Mouse (Mus musculus) heart, adult 2 months (tissue): ENCODE measurements at regions not wholly inside any gene's neighbourhood (a gene's known extent, or its start where the extent isn't known, plus 50 kb on each side); places are given as distances from the start of the nearest gene placed in this dataset.

Source experiments
- DNase-seq, 2 experiments: peaks; one replicate each; pipeline ENCODE4 v3.0.0; 2021
- H3K27ac ChIP-seq: fragments of 200-600 bp; 2 replicates; pipeline ENCODE4 v1.8.1; 2022
- H3K27me3 ChIP-seq: fragments of 200-500 bp; 2 replicates; pipeline ENCODE4 v1.6.1; 2012; ENCODE audit warnings: mild to moderate bottlenecking, low read length, inconsistent platforms, mixed read lengths; ENCODE audit not compliant: control insufficient read depth, insufficient read depth
- H3K36me3 ChIP-seq: fragments of 200-500 bp; 2 replicates; pipeline ENCODE4 v1.6.1; 2012; ENCODE audit warnings: low read length, inconsistent platforms; ENCODE audit not compliant: control insufficient read depth, insufficient read depth
- H3K4me1 ChIP-seq: fragments of 200-500 bp; 2 replicates; pipeline ENCODE4 v1.6.1; 2011; ENCODE audit warnings: low read length; ENCODE audit not compliant: control insufficient read depth, insufficient read depth
- H3K4me3 ChIP-seq: fragments of 200-600 bp; 2 replicates; pipeline ENCODE4 v1.8.1; 2022
- H3K79me2 ChIP-seq: fragments of 200-500 bp; replicated peaks from 2 replicates; pipeline ENCODE4 v1.6.1; 2012; ENCODE audit warnings: mild to moderate bottlenecking, inconsistent platforms, low read length, moderate library complexity, mixed read lengths; ENCODE audit not compliant: control insufficient read depth, insufficient read depth
- H3K9ac ChIP-seq: fragments of 200-500 bp; 2 replicates; pipeline ENCODE4 v1.6.1; 2012; ENCODE audit warnings: low read depth, mild to moderate bottlenecking, control low read depth, inconsistent platforms, low read length, mixed read lengths
- CTCF ChIP-seq: fragments of 200-600 bp; IDR thresholded peaks from 2 replicates; pipeline ENCODE4 v1.8.1; 2022; ENCODE audit warnings: antibody characterized with exemption, mild to moderate bottlenecking, moderate library complexity
- EP300 ChIP-seq: fragments of 200-500 bp; IDR thresholded peaks from 2 replicates; pipeline ENCODE4 v1.6.1; 2011; ENCODE audit warnings: low read depth, low read length, control low read depth; ENCODE audit not compliant: insufficient read depth
- POLR2A ChIP-seq: fragments of 200-500 bp; IDR thresholded peaks from 2 replicates; pipeline ENCODE4 v1.6.1; 2011; ENCODE audit warnings: mild to moderate bottlenecking, low read depth, low read length, control low read depth; ENCODE audit not compliant: insufficient read depth
- WGBS: fragments of 180-500 bp; shearing (Covaris S2); methylation state at CpG from one replicate; pipeline ENCODE4 v1.1.7; 2018; 5-methylcytosine and 5-hydroxymethylcytosine counted together
- intact Hi-C: fragments of 180-260 bp; cut with DNase I; formaldehyde crosslinking; loops from one replicate; pipeline ENCODE4 v1.15.1; 2025

DNA sequence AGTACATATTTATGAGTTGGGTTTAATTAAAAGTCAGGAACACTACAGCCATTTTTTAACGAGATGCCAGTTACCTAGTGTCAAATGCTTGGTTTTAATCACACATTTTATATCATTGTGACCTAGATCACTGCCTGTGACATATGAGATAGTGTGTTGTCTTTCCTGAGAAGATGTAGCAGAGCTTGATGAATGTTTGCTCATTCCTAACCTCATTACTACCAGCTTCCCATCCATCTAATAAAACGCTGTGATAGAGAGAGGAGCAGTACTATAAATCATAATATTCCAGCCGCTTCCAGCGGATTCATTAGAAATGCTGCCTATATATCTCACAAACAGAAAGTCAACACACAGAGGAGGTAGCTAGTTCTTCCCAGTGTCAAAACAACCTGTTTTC is 163.6 kb downstream of the Aldoart1 start:
- no peaks in the 10 kb centered on the region for H3K27me3 ChIP-seq
- intact Hi-C loops, result no loop called here
- no peaks in the 10 kb centered on the region for H3K36me3 ChIP-seq
- H3K4me3 ChIP-seq, result no peak overlapping the region
- no peaks in the 10 kb centered on the region for H3K4me1 ChIP-seq
- TF ChIP-seq EP300 (no peak), CTCF (no peak), POLR2A (no peak)
- 70% methylated on average over 4 of the region's 4 CpGs for WGBS
- no peaks in the 10 kb centered on the region for H3K79me2 ChIP-seq
- H3K27ac ChIP-seq, result no peak overlapping the region
- no peak overlapping the region for H3K9ac ChIP-seq
- no peak for DNase-seq

- H3K27me3 ChIP-seq, result no peaks in the 10 kb centered on the region
- no peak overlapping the region for H3K27ac ChIP-seq
- WGBS, result 28% methylated on average over 2 of the region's 2 CpGs
- H3K4me3 ChIP-seq, result no peak overlapping the region
- intact Hi-C loops, result no loop called here
- H3K36me3 ChIP-seq, result no peaks in the 10 kb centered on the region
- H3K9ac ChIP-seq, result no peak overlapping the region
- no peaks in the 10 kb centered on the region for H3K79me2 ChIP-seq
- TF ChIP-seq CTCF, result no peak
- TF ChIP-seq EP300, result no peak
- TF ChIP-seq POLR2A, result no peak
- no peaks in the 10 kb centered on the region for H3K4me1 ChIP-seq
- no peak for DNase-seq
Observed at GRCm38 (mm10) chr4:72674006-72674405, 178.4 kb downstream of the Aldoart1 start.

GRCm38 (mm10) chr4:72671652-72672411 is 180.6 kb downstream of the Aldoart1 start:
- no peaks in the 10 kb centered on the region for H3K27me3 ChIP-seq
- H3K27ac ChIP-seq, result no peak overlapping the region
- 62% methylated on average over 5 of the region's 5 CpGs for WGBS

DNA sequence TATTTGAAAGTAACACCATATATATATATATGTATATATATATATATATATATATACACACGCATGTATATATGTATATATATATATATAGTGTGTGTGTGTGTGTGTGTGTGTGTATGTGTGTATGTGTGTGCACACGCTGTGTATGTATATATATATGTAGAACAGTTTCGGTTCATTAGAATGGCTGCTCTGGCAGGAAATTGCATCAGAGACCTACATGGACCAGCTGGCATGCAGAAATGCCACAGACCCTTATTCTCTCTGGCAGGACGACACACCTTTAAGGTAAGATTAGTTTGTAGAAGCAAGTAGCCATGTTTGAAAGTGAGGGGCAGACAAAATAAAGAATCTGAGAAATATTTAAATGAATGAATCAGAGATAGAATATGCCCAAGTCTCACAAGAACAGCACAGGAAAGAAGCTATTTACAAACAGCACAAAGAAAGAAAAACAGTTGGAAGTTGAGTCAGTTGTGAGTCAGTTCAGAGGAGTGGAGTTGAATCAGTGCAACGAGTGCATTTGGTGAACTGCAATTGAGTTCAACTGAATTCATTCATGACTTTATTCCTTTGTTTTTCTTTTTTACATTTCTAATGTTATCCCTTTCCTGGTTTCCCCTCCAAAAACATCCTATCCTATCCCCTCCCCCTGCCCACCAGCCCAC is 182.5 kb downstream of the Aldoart1 start:
- Histone ChIP-seq H3K36me3 (no peaks in the 10 kb centered on the region), H3K9ac (no peak overlapping the region), H3K79me2 (no peaks in the 10 kb centered on the region), H3K27ac (no peak overlapping the region), H3K4me1 (no peaks in the 10 kb centered on the region), H3K27me3 (no peaks in the 10 kb centered on the region), H3K4me3 (no peak overlapping the region)
- no peak for TF ChIP-seq POLR2A
- TF ChIP-seq EP300, result no peak
- TF ChIP-seq CTCF, result no peak
- 71% methylated on average over 5 of the region's 5 CpGs for WGBS
- intact Hi-C loops, result no loop called here
- DNase-seq, result no peak

More at GRCm38 (mm10) chr4:72671652-72672411, 180.6 kb downstream of the Aldoart1 start:
- TF ChIP-seq CTCF (no peak), POLR2A (no peak), EP300 (no peak)
- Histone ChIP-seq H3K4me1 (no peaks in the 10 kb centered on the region), H3K36me3 (no peaks in the 10 kb centered on the region), H3K79me2 (no peaks in the 10 kb centered on the region), H3K9ac (no peak overlapping the region), H3K4me3 (no peak overlapping the region)
- no peak for DNase-seq
- intact Hi-C loops, result no loop called here

DNA sequence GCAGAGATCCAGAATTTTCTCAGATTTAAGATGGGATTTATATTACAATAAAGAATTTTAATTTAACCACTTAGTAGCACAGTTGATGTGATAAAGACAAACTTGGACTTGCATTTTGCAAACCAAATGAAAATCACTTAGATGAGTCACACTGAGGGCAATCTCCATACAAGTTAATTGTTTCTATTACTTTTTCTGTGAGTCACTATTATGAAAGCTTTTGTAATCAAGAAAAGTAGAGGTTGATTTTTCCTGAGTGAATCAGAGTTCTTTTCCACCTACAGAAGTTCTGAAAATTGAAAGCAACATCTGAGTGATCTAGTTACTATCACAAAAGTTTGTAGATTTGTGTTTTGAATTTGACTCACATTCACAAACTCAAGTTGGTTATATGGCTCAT is 188.1 kb downstream of the Aldoart1 start:
- TF ChIP-seq EP300, result no peak
- Histone ChIP-seq H3K36me3 (no peaks in the 10 kb centered on the region), H3K9ac (no peak overlapping the region), H3K27ac (no peak overlapping the region), H3K27me3 (no peaks in the 10 kb centered on the region), H3K4me1 (no peaks in the 10 kb centered on the region), H3K4me3 (no peak overlapping the region), H3K79me2 (no peaks in the 10 kb centered on the region)
- no peak for DNase-seq
- intact Hi-C loops, result no loop called here

DNA sequence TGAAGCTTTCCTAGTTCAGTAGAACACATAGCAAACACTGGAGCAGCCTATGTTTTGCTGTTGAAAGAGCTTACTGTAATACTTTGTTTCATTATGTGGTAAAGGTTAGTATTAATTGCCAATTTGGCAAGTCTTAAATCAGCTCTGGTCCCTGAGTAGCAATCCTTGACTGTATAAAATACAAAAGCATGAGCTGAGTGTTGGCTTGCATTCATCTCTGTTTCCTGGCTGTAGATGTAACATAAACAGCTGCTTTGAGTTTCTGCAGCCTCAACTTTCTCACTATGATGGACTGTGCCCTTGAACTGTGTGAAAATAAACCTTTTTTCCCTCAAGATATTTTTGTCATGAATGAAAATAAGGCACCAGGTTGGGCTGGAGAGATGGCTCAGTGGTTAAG is 190.0 kb downstream of the Aldoart1 start:
- no peak for DNase-seq
- H3K4me1 ChIP-seq, result no peaks in the 10 kb centered on the region

More for the DNA sequence above, 190.0 kb downstream of the Aldoart1 start:
- H3K27me3 ChIP-seq, result no peaks in the 10 kb centered on the region
- H3K4me3 ChIP-seq, result no peak overlapping the region
- no peak overlapping the region for H3K27ac ChIP-seq
- H3K9ac ChIP-seq, result no peak overlapping the region
- intact Hi-C loops, result no loop called here
- TF ChIP-seq CTCF, result no peak
- no peaks in the 10 kb centered on the region for H3K36me3 ChIP-seq
- no peaks in the 10 kb centered on the region for H3K79me2 ChIP-seq
